Mouse (Mus musculus): ENCODE measurements around the gene Fads3. TPM values are rescaled to one million over a fixed set of nuclear protein-coding genes. Genes with fewer than 3 reads are reported as not detected.

Fads3 gene
- polyA plus RNA-seq (2014; fragmentation: Nextera tagmentation; extraction: Ambion mirVana), result 3.7 TPM in 2 replicates

- peak within 1 kb of the TSS; percentile 99 for H3K4me2 ChIP-seq (ENCODE audit: low read depth, low read length)
- ATAC-seq (replicated peaks; ENCODE audit: insufficient number of reproducible peaks, low FRiP score, low TSS enrichment, low read depth), result peak; percentile 87
- H3K4me1 ChIP-seq (ENCODE audit: control insufficient read depth, insufficient read depth, low read length), result peaks cover 4% of the 10 kb centered on the region
- under 1% methylated on average over 61 of the region's 69 CpGs for WGBS
- H3K4me3 ChIP-seq (ENCODE audit: low read depth, low read length), result peak within 1 kb of the TSS; percentile 65
- no peaks in the 10 kb centered on the region for H3K9me3 ChIP-seq (replicated peaks; ENCODE audit: control insufficient read depth, low read length)
- no peak within 1 kb of the TSS for H3K27ac ChIP-seq (replicated peaks; ENCODE audit: low read depth, low read length)
- H3K9ac ChIP-seq (replicated peaks; ENCODE audit: low read length), result peak within 1 kb of the TSS; percentile 66
- peak; percentile 83 for DNase-seq (ENCODE audit: low spot score)
- H3K27me3 ChIP-seq (ENCODE audit: control insufficient read depth, insufficient read depth, low read length), result no peaks in the 10 kb centered on the region
- no peaks in the 10 kb centered on the region for H3K36me3 ChIP-seq (replicated peaks; ENCODE audit: control insufficient read depth, insufficient read depth, low read depth, low read length)
These were observed at the start of gene Fads3 for GRCm38 (mm10) chr19:10041388-10042148. Gene Fads3, plus strand, starts transcription at chr19:10041569.

- WGBS, result 44% methylated on average over 26 of the region's 26 CpGs
- peak overlapping the region; percentile 13 for H3K4me3 ChIP-seq (ENCODE audit: low read depth, low read length)
- peak overlapping the region; percentile 48 for H3K9ac ChIP-seq (replicated peaks; ENCODE audit: low read length)
- no peaks in the 10 kb centered on the region for H3K27me3 ChIP-seq (ENCODE audit: control insufficient read depth, insufficient read depth, low read length)
- no peaks in the 10 kb centered on the region for H3K4me1 ChIP-seq (ENCODE audit: control insufficient read depth, insufficient read depth, low read length)
- DNase-seq (ENCODE audit: low spot score) (no peak), ATAC-seq (replicated peaks; ENCODE audit: insufficient number of reproducible peaks, low FRiP score, low TSS enrichment, low read depth) (peak; percentile 44)
- peak overlapping the region; percentile 33 for H3K4me2 ChIP-seq (ENCODE audit: low read depth, low read length)
- no peak overlapping the region for H3K27ac ChIP-seq (replicated peaks; ENCODE audit: low read depth, low read length)
- H3K9me3 ChIP-seq (replicated peaks; ENCODE audit: control insufficient read depth, low read length), result no peaks in the 10 kb centered on the region
- H3K36me3 ChIP-seq (replicated peaks; ENCODE audit: control insufficient read depth, insufficient read depth, low read depth, low read length), result no peaks in the 10 kb centered on the region
These were observed 49.1 kb upstream of the Fads3 start for GRCm38 (mm10) chr19:9992011-9992958.

- H3K27me3 ChIP-seq (ENCODE audit: control insufficient read depth, insufficient read depth, low read length), result no peaks in the 10 kb centered on the region
- H3K4me2 ChIP-seq (ENCODE audit: low read depth, low read length), result peak overlapping the region; percentile 33
- no peaks in the 10 kb centered on the region for H3K36me3 ChIP-seq (replicated peaks; ENCODE audit: control insufficient read depth, insufficient read depth, low read depth, low read length)
- H3K4me1 ChIP-seq (ENCODE audit: control insufficient read depth, insufficient read depth, low read length), result no peaks in the 10 kb centered on the region
- H3K9me3 ChIP-seq (replicated peaks; ENCODE audit: control insufficient read depth, low read length), result no peaks in the 10 kb centered on the region
- peak overlapping the region; percentile 13 for H3K4me3 ChIP-seq (ENCODE audit: low read depth, low read length)
- WGBS, result 7% methylated on average over 17 of the region's 17 CpGs
- DNase-seq (ENCODE audit: low spot score) (peak; percentile 93), ATAC-seq (replicated peaks; ENCODE audit: insufficient number of reproducible peaks, low FRiP score, low TSS enrichment, low read depth) (peak; percentile 89)
- no peak overlapping the region for H3K27ac ChIP-seq (replicated peaks; ENCODE audit: low read depth, low read length)
- H3K9ac ChIP-seq (replicated peaks; ENCODE audit: low read length), result peak overlapping the region; percentile 48
These were observed 48.2 kb upstream of the Fads3 start for GRCm38 (mm10) chr19:9993036-9993656.

DNA sequence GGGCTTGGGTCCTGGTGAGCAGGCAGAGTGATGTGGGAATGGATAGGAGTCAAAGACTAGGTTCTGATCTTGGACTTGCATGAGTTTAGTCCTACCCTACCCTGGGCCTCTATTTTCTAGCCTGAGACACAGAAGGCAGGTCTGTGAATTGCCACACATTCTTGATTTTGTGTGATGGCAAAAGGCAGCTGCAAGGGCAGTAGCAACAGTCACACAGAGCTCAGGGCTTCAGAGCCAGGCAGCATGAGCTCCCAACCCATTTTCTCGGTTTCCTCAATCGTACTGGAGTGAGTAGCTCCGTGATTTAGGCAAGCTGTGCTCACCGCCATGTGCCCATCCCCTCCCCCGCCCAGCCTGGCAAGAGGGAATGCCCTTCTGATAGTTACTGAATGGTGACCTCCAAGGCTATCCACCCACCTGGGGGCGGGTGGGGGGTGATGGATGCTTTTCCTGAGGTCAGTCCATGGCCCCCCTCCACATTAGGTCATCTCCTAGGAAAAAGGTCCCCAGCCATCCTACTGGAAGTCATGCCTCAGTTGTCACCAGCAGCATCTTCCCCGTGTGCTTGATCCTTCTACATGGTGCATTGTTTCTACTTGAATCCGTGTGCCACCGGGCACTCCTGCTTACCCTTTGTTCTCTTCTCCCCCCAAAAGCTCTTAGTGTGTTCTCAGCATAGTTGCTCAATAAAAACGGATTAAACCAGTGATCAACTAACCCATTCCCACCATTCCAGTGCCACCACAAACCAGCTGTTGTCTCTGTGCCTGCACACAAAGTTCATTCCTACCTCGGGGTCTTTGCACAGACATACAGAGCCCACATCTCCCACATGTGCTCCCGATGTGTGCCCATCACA is 43.9 kb upstream of the Fads3 start:
- Histone ChIP-seq H3K36me3 (replicated peaks; ENCODE audit: control insufficient read depth, insufficient read depth, low read depth, low read length) (no peaks in the 10 kb centered on the region), H3K4me1 (ENCODE audit: control insufficient read depth, insufficient read depth, low read length) (no peaks in the 10 kb centered on the region; the same call in 1 of the 2 replicates), H3K27me3 (ENCODE audit: control insufficient read depth, insufficient read depth, low read length) (no peaks in the 10 kb centered on the region), H3K4me3 (ENCODE audit: low read depth, low read length) (no peak overlapping the region), H3K27ac (replicated peaks; ENCODE audit: low read depth, low read length) (no peak overlapping the region), H3K9me3 (replicated peaks; ENCODE audit: control insufficient read depth, low read length) (no peaks in the 10 kb centered on the region), H3K9ac (replicated peaks; ENCODE audit: low read length) (no peak overlapping the region), H3K4me2 (ENCODE audit: low read depth, low read length) (no peak overlapping the region)
- DNase-seq (ENCODE audit: low spot score) (no peak), ATAC-seq (replicated peaks; ENCODE audit: insufficient number of reproducible peaks, low FRiP score, low TSS enrichment, low read depth) (no peak)
- 74% methylated on average over 12 of the region's 12 CpGs for WGBS

DNA sequence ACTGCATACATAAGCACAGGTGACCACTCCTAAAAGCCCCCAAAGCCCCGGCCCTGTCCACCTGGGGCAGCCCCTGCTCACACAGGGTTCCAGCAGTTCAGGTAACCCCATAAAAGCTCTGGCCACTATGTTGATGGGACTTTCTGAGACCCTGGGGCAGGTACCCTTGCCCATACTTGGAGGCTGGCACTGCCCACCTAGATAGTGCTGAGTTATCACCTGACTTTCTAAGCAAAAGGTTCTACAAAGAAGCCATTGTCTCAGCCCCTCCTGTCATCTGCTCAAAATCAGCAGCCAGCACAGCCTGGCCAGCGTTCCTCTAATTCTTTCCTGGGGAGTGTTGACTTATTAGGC is 43.3 kb upstream of the Fads3 start:
- DNase-seq (ENCODE audit: low spot score) (no peak), ATAC-seq (replicated peaks; ENCODE audit: insufficient number of reproducible peaks, low FRiP score, low TSS enrichment, low read depth) (no peak)
- no peak overlapping the region for H3K9ac ChIP-seq (replicated peaks; ENCODE audit: low read length)
- H3K4me2 ChIP-seq (ENCODE audit: low read depth, low read length), result no peak overlapping the region
- H3K36me3 ChIP-seq (replicated peaks; ENCODE audit: control insufficient read depth, insufficient read depth, low read depth, low read length), result no peaks in the 10 kb centered on the region
- H3K4me3 ChIP-seq (ENCODE audit: low read depth, low read length), result no peak overlapping the region
- H3K4me1 ChIP-seq (ENCODE audit: control insufficient read depth, insufficient read depth, low read length), result no peaks in the 10 kb centered on the region; the same call in 1 of the 2 replicates
- H3K27me3 ChIP-seq (ENCODE audit: control insufficient read depth, insufficient read depth, low read length), result no peaks in the 10 kb centered on the region
- no peaks in the 10 kb centered on the region for H3K9me3 ChIP-seq (replicated peaks; ENCODE audit: control insufficient read depth, low read length)
- no peak overlapping the region for H3K27ac ChIP-seq (replicated peaks; ENCODE audit: low read depth, low read length)
- 60% methylated on average over 2 of the region's 2 CpGs for WGBS

- Histone ChIP-seq H3K4me3 (ENCODE audit: low read depth, low read length) (no peak overlapping the region), H3K27me3 (ENCODE audit: control insufficient read depth, insufficient read depth, low read length) (no peaks in the 10 kb centered on the region), H3K9ac (replicated peaks; ENCODE audit: low read length) (no peak overlapping the region), H3K36me3 (replicated peaks; ENCODE audit: control insufficient read depth, insufficient read depth, low read depth, low read length) (no peaks in the 10 kb centered on the region), H3K27ac (replicated peaks; ENCODE audit: low read depth, low read length) (no peak overlapping the region), H3K9me3 (replicated peaks; ENCODE audit: control insufficient read depth, low read length) (no peaks in the 10 kb centered on the region), H3K4me2 (ENCODE audit: low read depth, low read length) (no peak overlapping the region), H3K4me1 (ENCODE audit: control insufficient read depth, insufficient read depth, low read length) (no peaks in the 10 kb centered on the region; the same call in 1 of the 2 replicates)
- WGBS, result 65% methylated on average over 13 of the region's 13 CpGs
- DNase-seq (ENCODE audit: low spot score) (no peak), ATAC-seq (replicated peaks; ENCODE audit: insufficient number of reproducible peaks, low FRiP score, low TSS enrichment, low read depth) (no peak)
These were observed 42.5 kb upstream of the Fads3 start for GRCm38 (mm10) chr19:9998736-9999486.

DNA sequence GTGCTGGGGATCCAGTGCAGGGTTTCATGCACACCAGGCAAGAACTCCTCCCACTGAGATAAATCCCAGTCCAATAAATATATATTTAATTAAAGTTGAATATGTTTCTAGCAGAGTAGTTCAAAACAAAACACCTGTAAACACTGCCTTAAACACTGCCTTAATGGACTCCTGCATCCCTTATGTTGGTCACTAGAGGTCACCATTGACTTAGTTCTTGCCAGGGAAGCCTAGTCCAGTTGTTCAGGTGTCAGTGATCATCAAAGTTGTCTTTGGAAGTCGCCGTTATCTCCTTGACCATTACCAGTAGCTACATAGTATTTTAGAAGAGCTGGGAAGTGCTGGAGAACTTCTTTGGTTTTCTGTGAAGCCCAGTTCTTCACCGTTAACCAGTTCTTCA is 41.0 kb upstream of the Fads3 start:
- DNase-seq (ENCODE audit: low spot score), result peak; percentile 69
- no peak overlapping the region for H3K4me2 ChIP-seq (ENCODE audit: low read depth, low read length)
- H3K4me3 ChIP-seq (ENCODE audit: low read depth, low read length), result no peak overlapping the region
- no peaks in the 10 kb centered on the region for H3K27me3 ChIP-seq (ENCODE audit: control insufficient read depth, insufficient read depth, low read length)
- H3K27ac ChIP-seq (replicated peaks; ENCODE audit: low read depth, low read length), result no peak overlapping the region
- H3K9me3 ChIP-seq (replicated peaks; ENCODE audit: control insufficient read depth, low read length), result no peaks in the 10 kb centered on the region
- ATAC-seq (replicated peaks; ENCODE audit: insufficient number of reproducible peaks, low FRiP score, low TSS enrichment, low read depth), result no peak
- WGBS, result 20% methylated on average over 3 of the region's 3 CpGs
- no peak overlapping the region for H3K9ac ChIP-seq (replicated peaks; ENCODE audit: low read length)
- no peaks in the 10 kb centered on the region; the same call in 1 of the 2 replicates for H3K4me1 ChIP-seq (ENCODE audit: control insufficient read depth, insufficient read depth, low read length)
- H3K36me3 ChIP-seq (replicated peaks; ENCODE audit: control insufficient read depth, insufficient read depth, low read depth, low read length), result no peaks in the 10 kb centered on the region

All from embryonic facial prominence, embryonic 11.5 days (tissue).